Mouse (Mus musculus) left cerebral cortex, adult 2 months (tissue): ENCODE data around the gene Gngt2. TPM values are rescaled to one million over a fixed set of nuclear protein-coding genes. Genes with fewer than 3 reads are reported as not detected.

Experiments used
- DNase-seq, 2 experiments: peaks; one replicate each; pipeline ENCODE4 v3.0.0; 2021 to 2022; ENCODE audit warnings: low spot score in 2 of 2, mixed read lengths in 1 of 2; ENCODE audit errors: extremely low spot score in 1 of 2
- H3K27ac ChIP-seq: fragments of 200-600 bp; 2 replicates; pipeline ENCODE4 v1.8.1; 2022
- H3K4me3 ChIP-seq: fragments of 200-600 bp; 2 replicates; pipeline ENCODE4 v1.8.1; 2022
- CTCF ChIP-seq: fragments of 200-600 bp; IDR thresholded peaks from 2 replicates; pipeline ENCODE4 v1.8.1; 2022; ENCODE audit warnings: antibody characterized with exemption, mild to moderate bottlenecking, moderate library complexity
- intact Hi-C: fragments of 180-260 bp; cut with DNase I; formaldehyde crosslinking; loops from one replicate; pipeline ENCODE4 v1.15.1; 2025
- total RNA-seq, 2 experiments: library from RNA; stranded (reverse); gene quantifications; 2 replicates each; pipeline ENCODE4 v1.2.3; 2021

Gene Gngt2
- total RNA-seq, 2 experiments from 2014 or later: 2.3 to 3.3 TPM

- no peak for TF ChIP-seq CTCF
- no peak for DNase-seq
- no peak overlapping the region for H3K4me3 ChIP-seq
- H3K27ac ChIP-seq: no peak overlapping the region
- intact Hi-C loops: no loop called here
These were observed 24.8 kb upstream of the Gngt2 start for GRCm38 (mm10) chr11:95812224-95812623.

GRCm38 (mm10) chr11:95814101-95814500 lies 22.9 kb upstream of the Gngt2 start:
- TF ChIP-seq CTCF: no peak
- no peak overlapping the region for H3K27ac ChIP-seq
- intact Hi-C loops: no loop called here
- H3K4me3 ChIP-seq: no peak overlapping the region
- no peak for DNase-seq

GRCm38 (mm10) chr11:95814857-95815256 lies 22.2 kb upstream of the Gngt2 start:
- H3K27ac ChIP-seq: no peak overlapping the region
- TF ChIP-seq CTCF: no peak
- no peak for DNase-seq
- H3K4me3 ChIP-seq: no peak overlapping the region
- intact Hi-C loops: no loop called here

GRCm38 (mm10) chr11:95815412-95815811 lies 21.6 kb upstream of the Gngt2 start:
- no peak for DNase-seq

GRCm38 (mm10) chr11:95819138-95819537 lies 17.9 kb upstream of the Gngt2 start:
- no peak for TF ChIP-seq CTCF
- H3K27ac ChIP-seq: no peak overlapping the region
- intact Hi-C loops: no loop called here
- DNase-seq: no peak
- H3K4me3 ChIP-seq: no peak overlapping the region

More at GRCm38 (mm10) chr11:95815412-95815811, 21.6 kb upstream of the Gngt2 start:
- TF ChIP-seq CTCF: no peak
- Histone ChIP-seq H3K4me3 (no peak overlapping the region), H3K27ac (no peak overlapping the region)
- intact Hi-C loops: no loop called here

GRCm38 (mm10) chr11:95821511-95821910 lies 15.5 kb upstream of the Gngt2 start:
- Histone ChIP-seq H3K4me3 (no peak overlapping the region), H3K27ac (no peak overlapping the region)
- TF ChIP-seq CTCF: no peak
- intact Hi-C loops: loop anchor here (5.0 kb wide), 1 partner anchor 134 kb away; no protein-coding TSS in a partner anchor
- DNase-seq: no peak

- Histone ChIP-seq H3K4me3 (no peak overlapping the region), H3K27ac (no peak overlapping the region)
- DNase-seq: no peak
- no peak for TF ChIP-seq CTCF
- intact Hi-C loops: loop anchor here (5.0 kb wide), 1 partner anchor 135 kb away; no protein-coding TSS in a partner anchor
These were observed 14.6 kb upstream of the Gngt2 start for GRCm38 (mm10) chr11:95822437-95822836.

GRCm38 (mm10) chr11:95824071-95824876 lies 12.7 kb upstream of the Gngt2 start, which contains the start of gene Phospho1:
Gene Phospho1, plus strand, starts transcription at chr11:95824499.
- DNase-seq: peak; percentile 91
- intact Hi-C loops: loop anchor here (2.0 to 5.0 kb wide), 2 partner anchors 35 to 137 kb away; no protein-coding TSS in a partner anchor
- no peak for TF ChIP-seq CTCF
- Histone ChIP-seq H3K27ac (peak within 1 kb of the TSS; percentile 78), H3K4me3 (peak within 1 kb of the TSS; percentile 82)

- DNase-seq: peak; percentile 52 to 70
- intact Hi-C loops: loop anchor here (2.0 to 5.0 kb wide), 4 partner anchors 34 to 207 kb away; partner anchors contain the start of gene Snf8
- peak overlapping the region; percentile 78 for H3K27ac ChIP-seq
- peak overlapping the region; percentile 82 for H3K4me3 ChIP-seq
- TF ChIP-seq CTCF: no peak
These were observed 12.2 kb upstream of the Gngt2 start for GRCm38 (mm10) chr11:95824877-95825243.

- Histone ChIP-seq H3K27ac (no peak overlapping the region), H3K4me3 (no peak overlapping the region)
- DNase-seq: no peak
- no peak for TF ChIP-seq CTCF
- intact Hi-C loops: loop anchor here (2.0 to 5.0 kb wide), 3 partner anchors 33 to 207 kb away; partner anchors contain the start of gene Snf8
These were observed 11.4 kb upstream of the Gngt2 start for GRCm38 (mm10) chr11:95825625-95826024.

GRCm38 (mm10) chr11:95826317-95827167 lies 10.5 kb upstream of the Gngt2 start:
- H3K4me3 ChIP-seq: no peak overlapping the region
- intact Hi-C loops: loop anchor here (5.0 kb wide), 2 partner anchors 156 to 206 kb away; partner anchors contain the start of gene Snf8
- DNase-seq: no peak
- TF ChIP-seq CTCF: no peak
- no peak overlapping the region for H3K27ac ChIP-seq

- TF ChIP-seq CTCF: no peak
- intact Hi-C loops: loop anchor here (5.0 kb wide), 2 partner anchors 155 to 205 kb away; partner anchors contain the start of gene Snf8
- no peak for DNase-seq
- Histone ChIP-seq H3K27ac (no peak overlapping the region), H3K4me3 (no peak overlapping the region)
These were observed 9.9 kb upstream of the Gngt2 start for GRCm38 (mm10) chr11:95827168-95827447.
